Mouse (Mus musculus): ENCODE results near the gene H6pd. TPM values are rescaled to one million over a fixed set of nuclear protein-coding genes. Genes with fewer than 3 reads are reported as not detected.

The H6pd gene
- total and polyA plus RNA-seq, 3 experiments = 17.7 to 38.5 (median 25.1) TPM

DNA sequence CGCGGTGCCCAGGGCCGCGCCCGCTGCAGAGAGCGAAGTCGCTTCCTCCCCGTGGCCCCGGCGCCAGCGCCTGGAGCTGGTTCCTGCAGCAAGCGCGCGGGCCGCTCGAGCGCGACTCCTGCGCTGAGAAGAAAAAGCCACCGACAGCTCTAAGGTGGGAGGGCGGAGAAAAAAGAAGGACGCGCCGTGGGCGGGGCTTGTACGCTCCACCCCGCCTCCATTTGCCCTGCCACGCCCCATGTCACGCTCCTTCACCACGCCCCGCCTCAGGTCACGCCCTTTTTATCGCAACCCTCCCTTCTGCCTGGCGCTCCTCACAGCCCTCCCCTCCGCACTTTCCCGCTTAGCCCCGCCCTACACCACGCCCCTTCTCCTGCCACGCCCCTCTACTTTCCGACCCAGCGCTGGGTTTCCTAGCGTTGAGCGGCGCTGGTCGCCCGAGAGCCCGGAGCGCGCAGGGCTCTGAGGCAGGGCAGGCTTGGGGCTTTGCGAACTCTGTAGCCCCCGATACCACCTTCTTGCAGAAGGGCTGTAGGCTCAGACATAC lies 53.9 kb downstream of the H6pd start, which contains the start of gene Spsb1 (continued):
- peak; percentile 59; the same call in 1 of the 2 replicates for TF ChIP-seq MAX (IDR thresholded peaks at IDR 0.05; ENCODE audit: low read length)
- TF ChIP-seq SMC3 (IDR thresholded peaks at IDR 0.05; ENCODE audit: low read depth, low read length) = peak; percentile 8; the same call in 1 of the 2 replicates
- TF ChIP-seq JUN (IDR thresholded peaks at IDR 0.05; ENCODE audit: insufficient read depth, low read depth, low read length) = no peak
- no peak for TF ChIP-seq RCOR1 (conservative IDR thresholded peaks at IDR 0.05; ENCODE audit: low read depth, low read length)
- no peak; the same call in 1 of the 2 replicates for TF ChIP-seq IRF4 (IDR thresholded peaks at IDR 0.05; ENCODE audit: low read depth, low read length)
- no peak for TF ChIP-seq EP300 (IDR thresholded peaks at IDR 0.05; ENCODE audit: low read length)
- peak; percentile 22; the same call in 1 of the 2 replicates for TF ChIP-seq ZNF384 (IDR thresholded peaks at IDR 0.05; ENCODE audit: low read depth, low read length)
- no peak for TF ChIP-seq MEF2A (IDR thresholded peaks at IDR 0.05; ENCODE audit: borderline replicate concordance, low read depth, low read length)
- 0 out of 2 replicates have a peak, but pooled peaks have one; percentile 21 for TF ChIP-seq NRF1 (IDR thresholded peaks at IDR 0.05; ENCODE audit: low read depth, low read length)
- no peak for TF ChIP-seq TBP (conservative IDR thresholded peaks at IDR 0.05; ENCODE audit: low read depth, low read length)
- TF ChIP-seq USF2 (conservative IDR thresholded peaks at IDR 0.05; ENCODE audit: low read depth, low read length) = no peak
- TF ChIP-seq CHD1 (IDR thresholded peaks at IDR 0.05; ENCODE audit: low read depth, low read length) = no peak
- TF ChIP-seq CHD2 (IDR thresholded peaks at IDR 0.05; ENCODE audit: low read length) = no peak
- no peak for TF ChIP-seq ZMIZ1 (IDR thresholded peaks at IDR 0.05; ENCODE audit: low read depth, low read length)
- TF ChIP-seq TCF12 (IDR thresholded peaks at IDR 0.05; ENCODE audit: low read depth, low read length) = peak; percentile 37; the same call in 1 of the 2 replicates
- peak; percentile 38 for TF ChIP-seq ELF1 (IDR thresholded peaks at IDR 0.05; ENCODE audit: low read depth, low read length)
- TF ChIP-seq SIN3A (IDR thresholded peaks at IDR 0.05; ENCODE audit: low read length) = no peak; the same call in 1 of the 2 replicates

DNA sequence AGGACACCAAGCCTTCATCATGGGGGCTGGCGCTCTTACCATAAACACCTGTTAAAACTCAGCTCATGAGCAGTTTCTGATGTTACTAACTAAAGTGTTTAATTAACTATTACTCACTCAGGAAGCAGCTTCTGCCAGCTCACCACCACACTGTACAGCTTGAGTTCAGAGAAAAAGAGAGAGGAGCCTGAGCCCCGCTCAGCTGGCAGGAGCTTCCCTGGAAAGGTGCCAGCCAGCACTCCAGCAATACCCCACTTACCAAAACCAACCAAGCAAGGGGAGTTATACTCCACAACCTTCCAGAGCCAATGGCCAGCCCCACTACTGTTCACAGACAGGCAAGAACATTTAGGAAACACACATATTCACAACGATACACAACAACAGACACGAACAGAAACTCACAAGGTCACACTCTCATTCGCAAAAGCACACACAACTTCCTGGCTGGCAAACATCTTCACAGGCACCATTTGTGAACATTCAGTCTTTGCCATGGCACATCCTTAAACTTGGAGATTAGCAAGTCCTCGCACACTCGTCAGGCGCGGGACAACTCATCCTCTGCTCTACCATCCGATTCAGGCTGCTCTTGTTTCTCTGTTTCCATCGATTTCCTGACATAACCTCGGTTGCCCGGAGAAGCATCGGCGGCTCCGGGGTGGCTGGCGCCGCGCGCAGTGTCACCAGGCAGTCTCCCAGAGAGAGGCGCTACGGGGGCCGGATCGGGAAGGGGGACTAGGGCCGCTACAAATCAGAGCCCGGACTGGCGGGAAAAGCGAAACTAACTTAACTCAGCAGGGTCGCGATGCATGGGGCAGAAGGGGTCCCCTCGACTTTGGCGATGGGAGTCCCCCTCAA lies 55.0 kb downstream of the H6pd start:
- in situ Hi-C loops (cut with MboI; ENCODE audit: low pct_ligation_motif_present, low pct_unique_long_range_greater_than_20kb, low sequenced_read_pairs) = no loop called here
- peak overlapping the region; percentile 93 for H3K4me2 ChIP-seq (ENCODE audit: insufficient read depth, low read depth, poor library complexity, severe bottlenecking)
- peaks cover 67% of the 10 kb centered on the region for H3K27me3 ChIP-seq (replicated peaks)
- H3K4me3 ChIP-seq (replicated peaks in 1 of 3; ENCODE audit: low read depth in 2 of 3, low read length in 2 of 3, poor library complexity in 1 of 3) = peak overlapping the region; percentile 28 to 55 (median 31)
- dilution Hi-C loops (cut with MboI; ENCODE audit: extremely low pct_ligation_motif_present, extremely low pct_unique_long_range_greater_than_20kb, low sequenced_read_pairs) = loop anchor here (25.0 kb wide), 1 partner anchor 167 kb away; no protein-coding TSS in a partner anchor
- no peaks in the 10 kb centered on the region for H3K79me2 ChIP-seq (replicated peaks; ENCODE audit: control insufficient read depth, extremely low read depth, insufficient read depth, poor library complexity, severe bottlenecking)
- no peak overlapping the region for H3K9ac ChIP-seq (ENCODE audit: insufficient read depth, low read depth)
- no peak overlapping the region for H3K27ac ChIP-seq (ENCODE audit: insufficient read depth, low read depth)
- DNase-seq (ENCODE audit: extremely low read depth) = no peak
- no peaks in the 10 kb centered on the region for H3K36me3 ChIP-seq (replicated peaks in 1 of 2; ENCODE audit: control insufficient read depth in 1 of 2, insufficient read depth in 1 of 2, low read length in 1 of 2)
- no peaks in the 10 kb centered on the region for H3K9me3 ChIP-seq (replicated peaks; ENCODE audit: low read length)
- TF ChIP-seq POLR2A (IDR thresholded peaks at IDR 0.05; ENCODE audit: low read depth, low read length) (no peak), ZMIZ1 (IDR thresholded peaks at IDR 0.05; ENCODE audit: low read depth, low read length) (no peak), UBTF (IDR thresholded peaks at IDR 0.05; ENCODE audit: low read depth, low read length) (no peak), CHD2 (IDR thresholded peaks at IDR 0.05; ENCODE audit: low read length) (no peak), E2F4 (IDR thresholded peaks at IDR 0.05; ENCODE audit: insufficient replicate concordance, low read depth, low read length) (no peak), PAX5 (IDR thresholded peaks at IDR 0.05; ENCODE audit: low read length) (no peak)
- peaks cover 0 to 15% of the 10 kb centered on the region in 2 experiments; a peak in 2 of 4 replicates for H3K4me1 ChIP-seq (ENCODE audit: control insufficient read depth in 1 of 2, insufficient read depth in 2 of 2)

Measured in CH12.LX (cell line).